Mouse (Mus musculus): Measurements from ENCODE around the gene Adar. TPM values are rescaled to one million over a fixed set of nuclear protein-coding genes. Genes with fewer than 3 reads are reported as not detected.
A peak's percentile ranks its signal among the peaks of the same experiment; 100 is the strongest.

Adar gene
- total RNA-seq, 4 experiments from 2014 or later: 38.7 to 57.6 (median 46.9) TPM

DNA sequence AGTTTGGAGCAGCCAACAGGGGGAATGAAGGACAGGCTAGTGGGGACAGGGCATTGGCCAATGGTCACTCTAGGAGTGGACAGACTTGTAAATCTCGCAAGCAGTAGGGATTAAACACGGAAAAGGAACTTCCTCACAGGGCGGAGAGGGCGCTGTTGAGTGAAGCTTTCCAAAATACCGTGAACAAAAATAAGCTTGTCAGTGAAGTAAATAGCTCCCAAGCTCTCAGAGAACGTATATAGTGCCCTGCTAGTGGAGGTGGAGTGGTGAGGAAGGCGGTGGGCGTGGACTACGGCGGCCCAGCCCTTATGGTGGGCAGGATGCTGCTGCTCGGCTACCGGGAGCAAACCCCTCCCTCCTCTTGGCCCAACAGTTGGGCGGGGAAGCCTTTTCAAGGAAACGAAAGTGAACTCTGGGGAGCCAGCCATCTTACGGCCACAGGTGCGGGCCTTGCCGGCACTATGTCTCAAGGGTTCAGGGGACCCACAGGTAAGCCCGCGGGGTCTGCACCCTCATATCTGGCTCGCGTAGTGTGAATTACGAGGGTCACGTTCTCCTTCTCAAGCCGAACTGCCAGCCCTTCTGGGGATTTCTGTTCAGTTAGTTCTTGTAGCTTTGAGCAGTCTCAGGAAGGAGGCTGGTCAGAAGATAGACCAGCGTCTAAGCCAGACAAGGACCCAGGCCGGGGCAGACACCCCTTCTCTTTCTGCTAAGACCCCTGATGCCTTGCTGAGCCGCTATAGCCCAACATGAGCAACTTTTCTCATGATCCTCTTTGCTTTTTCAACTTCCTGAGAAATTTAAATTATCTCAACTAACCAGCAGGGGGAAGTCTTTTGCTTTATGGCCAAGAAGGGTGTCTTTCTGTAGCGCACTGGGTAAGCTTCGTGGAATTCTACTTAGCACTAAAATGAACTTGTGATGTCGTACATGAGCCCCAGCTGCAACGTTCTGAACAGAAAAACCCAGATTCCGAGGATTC, 15.8 kb downstream of the Adar start:
- DNase-seq: peak; percentile 86

GRCm38 (mm10) chr3:89732091-89732490, 17.3 kb downstream of the Adar start:
- no peak for DNase-seq

- no peak for DNase-seq
Measured at GRCm38 (mm10) chr3:89738509-89738908, 23.7 kb downstream of the Adar start.

GRCm38 (mm10) chr3:89752307-89752706, 37.5 kb downstream of the Adar start:
- DNase-seq: no peak

DNA sequence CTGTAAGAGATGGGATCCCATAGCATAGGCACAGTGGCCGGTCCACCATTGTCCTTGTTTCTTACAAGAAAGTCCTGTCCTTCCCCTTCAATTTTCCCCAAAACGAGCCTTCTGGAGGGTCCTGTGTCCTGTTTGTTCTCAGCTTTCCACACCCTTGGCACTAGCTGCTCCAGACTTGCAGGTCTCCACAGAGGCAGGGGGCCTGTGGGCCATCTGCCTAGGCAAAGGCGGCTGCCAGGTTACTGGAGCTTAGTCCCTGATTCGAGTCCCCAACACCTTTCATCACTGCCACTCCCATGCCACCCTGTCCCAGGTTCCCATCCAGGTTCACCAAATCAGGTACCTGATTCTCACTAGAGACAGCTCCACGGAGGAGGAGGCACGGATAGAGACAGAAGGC, 40.5 kb downstream of the Adar start:
- no peak for DNase-seq

- no peak for DNase-seq
Measured at GRCm38 (mm10) chr3:89757851-89758250, 43.0 kb downstream of the Adar start.

- no peak for DNase-seq
Measured at GRCm38 (mm10) chr3:89759786-89760185, 45.0 kb downstream of the Adar start.

GRCm38 (mm10) chr3:89764119-89764724, 49.4 kb downstream of the Adar start, which contains the start of gene Chrnb2:
Gene Chrnb2, minus strand, starts transcription at chr3:89764632.
- DNase-seq: no peak

DNA sequence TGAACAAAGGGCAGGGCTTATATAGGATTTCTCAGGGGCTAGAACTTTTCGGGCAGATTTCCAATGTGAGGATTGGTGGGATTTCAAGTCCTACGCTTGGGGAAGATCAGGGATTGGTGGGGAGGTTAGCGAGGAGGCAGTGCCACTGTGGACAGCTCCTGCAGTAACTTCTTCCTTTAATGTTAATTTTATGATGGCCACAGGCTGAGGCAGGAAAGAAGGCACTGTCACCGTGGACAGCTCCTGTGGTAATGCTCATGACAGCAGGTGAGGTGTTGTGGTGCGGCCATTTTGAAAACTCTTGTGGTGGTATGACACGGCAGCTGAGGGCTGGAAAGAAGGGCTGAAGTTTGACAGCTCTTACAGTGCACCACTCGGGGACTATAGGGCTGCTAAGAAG, 54.8 kb downstream of the Adar start:
- DNase-seq: no peak

GRCm38 (mm10) chr3:89770425-89771002, 55.7 kb downstream of the Adar start:
- no peak for DNase-seq

DNA sequence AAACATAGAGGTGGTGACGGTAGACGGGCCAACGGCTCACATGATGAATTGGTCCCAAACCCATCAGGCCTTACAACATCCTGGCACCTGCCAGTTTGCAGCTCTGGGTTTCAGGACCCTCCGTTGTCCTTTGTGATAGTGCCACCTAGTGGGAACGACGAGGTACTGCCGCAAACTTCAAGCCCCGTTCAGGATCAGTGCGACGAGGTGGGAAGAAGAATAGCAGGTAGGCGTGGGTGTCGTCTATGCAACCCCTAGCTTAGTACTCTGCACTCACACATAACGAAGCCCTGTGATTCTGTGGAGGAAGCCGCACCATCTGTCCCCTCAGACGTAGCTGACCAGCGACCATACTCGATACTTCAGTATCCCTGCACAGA, 57.8 kb downstream of the Adar start:
- DNase-seq: peak; percentile 66

- DNase-seq: peak; percentile 98
Measured at GRCm38 (mm10) chr3:89772968-89773709, 58.3 kb downstream of the Adar start, which contains the start of gene Ube2q1. Gene Ube2q1, plus strand, starts transcription at chr3:89773616.

DNA sequence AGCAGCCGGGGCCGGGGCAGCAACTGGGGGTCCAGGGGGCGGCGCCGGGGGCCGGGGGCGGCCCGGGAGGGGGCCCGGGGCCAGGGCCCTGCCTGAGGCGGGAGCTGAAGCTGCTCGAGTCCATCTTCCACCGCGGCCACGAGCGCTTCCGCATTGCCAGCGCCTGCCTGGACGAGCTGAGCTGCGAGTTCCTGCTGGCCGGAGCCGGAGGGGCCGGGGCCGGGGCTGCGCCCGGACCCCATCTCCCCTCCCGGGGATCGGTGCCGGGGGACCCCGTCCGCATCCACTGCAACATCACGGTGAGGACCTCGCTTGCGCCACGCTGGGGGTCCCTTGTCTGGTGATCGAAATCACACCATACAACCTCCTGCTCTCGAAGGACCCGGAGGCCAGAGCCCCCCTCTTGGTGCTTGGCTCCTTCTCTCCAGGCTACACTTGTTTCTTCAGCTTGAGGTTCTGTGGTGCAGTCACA, 59.0 kb downstream of the Adar start:
- DNase-seq: peak; percentile 50

GRCm38 (mm10) chr3:89774236-89774960, 59.6 kb downstream of the Adar start:
- DNase-seq: no peak

GRCm38 (mm10) chr3:89776001-89776400, 61.2 kb downstream of the Adar start:
- DNase-seq: no peak

DNA sequence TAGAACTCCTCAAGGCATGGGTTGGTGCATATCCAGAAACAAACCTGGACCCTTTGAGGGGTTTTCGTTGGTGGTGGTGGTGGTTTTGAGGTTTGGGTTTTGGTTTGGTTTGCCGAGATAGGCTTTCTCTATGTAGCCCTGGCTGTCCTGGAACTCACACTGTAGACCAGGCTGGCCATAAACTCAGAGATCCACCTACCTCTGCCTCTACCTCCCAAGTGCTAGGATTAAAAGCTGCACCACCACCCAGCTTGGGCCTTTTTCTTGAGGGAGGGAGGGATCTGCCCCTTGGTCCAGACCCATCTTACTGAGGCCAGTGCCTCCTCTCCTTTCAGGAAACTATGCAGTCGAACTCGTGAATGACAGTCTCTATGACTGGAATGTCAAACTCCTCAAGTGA, 65.3 kb downstream of the Adar start:
- no peak for DNase-seq

DNA sequence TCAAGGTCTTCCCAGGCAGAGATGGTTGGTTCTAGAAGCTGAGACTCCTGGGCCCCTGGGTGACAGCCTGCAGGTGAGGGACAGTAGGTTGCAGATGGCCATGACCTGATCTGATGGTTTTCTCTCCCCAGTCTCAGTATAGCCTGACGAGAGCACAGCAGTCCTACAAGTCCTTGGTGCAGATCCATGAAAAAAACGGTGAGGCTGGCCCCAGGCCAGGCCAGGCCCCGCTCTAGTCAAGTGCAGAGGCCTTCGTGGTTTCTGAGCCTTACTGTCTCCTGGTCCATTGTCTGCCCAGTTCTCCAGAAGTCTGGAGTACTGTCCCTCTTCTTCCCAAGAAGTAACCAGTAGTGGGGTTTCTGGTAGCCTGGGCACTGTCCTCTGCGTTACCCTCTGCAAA, 66.8 kb downstream of the Adar start:
- DNase-seq: no peak

- DNase-seq: peak; percentile 89
Measured at GRCm38 (mm10) chr3:89784991-89785753, 70.3 kb downstream of the Adar start.

DNA sequence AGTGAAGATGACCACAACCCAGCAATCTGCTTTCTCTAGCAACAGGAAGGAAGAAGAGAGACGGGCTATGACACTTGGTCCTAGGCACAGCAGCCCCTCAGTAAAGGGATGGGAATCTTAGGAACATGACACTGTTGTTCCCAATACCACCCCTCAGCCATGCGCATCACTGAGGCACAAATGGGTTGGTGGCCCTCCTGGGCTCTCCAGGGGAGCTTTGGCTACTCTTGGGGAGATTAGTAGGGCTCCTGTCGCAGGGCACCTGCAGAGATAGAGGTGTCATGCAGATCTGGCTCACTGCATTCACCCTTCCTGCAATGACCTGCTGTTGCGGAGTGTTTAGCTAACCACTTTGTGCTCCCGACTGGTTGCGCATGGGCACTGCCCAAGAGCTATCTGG, 71.5 kb downstream of the Adar start:
- DNase-seq: no peak

- DNase-seq: no peak
Measured at GRCm38 (mm10) chr3:89788680-89789352, 74.0 kb downstream of the Adar start.

Measured in adrenal gland, adult 8-10 months (tissue).